Mouse (Mus musculus) spleen, adult 2 months (tissue): ENCODE results near the gene Matk.

Experiments
- CTCF ChIP-seq: fragments of 200-500 bp; IDR thresholded peaks from 2 replicates; pipeline ENCODE4 v1.5.1; 2011; ENCODE audit warnings: mild to moderate bottlenecking, inconsistent platforms; ENCODE audit not compliant: insufficient read depth, insufficient read length, insufficient replicate concordance; ENCODE audit errors: extremely low read depth
- POLR2A ChIP-seq: fragments of 200-500 bp; IDR thresholded peaks from 2 replicates; pipeline ENCODE4 v1.6.1; 2011; ENCODE audit warnings: low read depth, low read length, inconsistent platforms

GRCm38 (mm10) chr10:81309571-81309970 is 56.8 kb downstream of the Matk start:
- TF ChIP-seq CTCF (no peak), POLR2A (no peak)
